Mouse (Mus musculus) spleen, adult 2 months (tissue): ENCODE measurements around the gene Unc50. TPM values are rescaled to one million over a fixed set of nuclear protein-coding genes. Genes with fewer than 3 reads are reported as not detected.
A peak's percentile ranks its signal among the peaks of the same experiment; 100 is the strongest.

Experiments used
- DNase-seq, 2 experiments: peaks; one replicate each; pipeline versions ENCODE4 v3.0.0 to v3.0.0-alpha.2; 2012 to 2021; ENCODE audit warnings: low spot score in 2 of 2, low read depth in 1 of 2
- H3K27ac ChIP-seq: fragments of 200-500 bp; 2 replicates; pipeline ENCODE4 v1.5.1; 2012; ENCODE audit warnings: low read length, inconsistent platforms; ENCODE audit not compliant: insufficient read depth
- H3K27me3 ChIP-seq: fragments of 200-500 bp; 2 replicates; pipeline ENCODE4 v1.6.1; 2012; ENCODE audit warnings: mild to moderate bottlenecking, moderate library complexity, low read length, inconsistent platforms; ENCODE audit not compliant: control insufficient read depth, insufficient read depth
- H3K36me3 ChIP-seq: fragments of 200-500 bp; 2 replicates; pipeline ENCODE4 v1.6.1; 2012; ENCODE audit warnings: mild to moderate bottlenecking, low read length, inconsistent platforms; ENCODE audit not compliant: control insufficient read depth, insufficient read depth
- H3K4me1 ChIP-seq: fragments of 200-500 bp; 2 replicates; pipeline ENCODE4 v1.6.1; 2011; ENCODE audit warnings: inconsistent platforms; ENCODE audit not compliant: control insufficient read depth, insufficient read depth, insufficient read length
- H3K4me3 ChIP-seq: fragments of 200-500 bp; 2 replicates; pipeline ENCODE4 v1.5.1; 2011; ENCODE audit warnings: mild to moderate bottlenecking, inconsistent platforms; ENCODE audit not compliant: insufficient read depth, insufficient read length; ENCODE audit errors: extremely low read depth
- CTCF ChIP-seq: fragments of 200-500 bp; IDR thresholded peaks from 2 replicates; pipeline ENCODE4 v1.5.1; 2011; ENCODE audit warnings: mild to moderate bottlenecking, inconsistent platforms; ENCODE audit not compliant: insufficient read depth, insufficient read length, insufficient replicate concordance; ENCODE audit errors: extremely low read depth
- POLR2A ChIP-seq: fragments of 200-500 bp; IDR thresholded peaks from 2 replicates; pipeline ENCODE4 v1.6.1; 2011; ENCODE audit warnings: low read depth, low read length, inconsistent platforms
- WGBS: fragments of 180-500 bp; shearing (Covaris S2); methylation state at CpG from one replicate; pipeline ENCODE4 v1.1.7; 2018; 5-methylcytosine and 5-hydroxymethylcytosine counted together
- polyA plus RNA-seq: library from polyadenylated mRNA; depleted of rRNA; stranded (reverse); fragments of >200 nt; gene quantifications from 2 replicates; pipeline ENCODE4 v1.2.3, GENCODE M21; 2012; rRNA removed

The Unc50 gene
- polyA plus RNA-seq: 32.7 and 35.2 TPM in 2 replicates

GRCm38 (mm10) chr1:37429366-37430296 lies at the start of gene Unc50, which contains the start of gene Coa5:
Unc50 (plus strand) TSS chr1:37430139.
Coa5 (minus strand) TSS chr1:37430103.
- Histone ChIP-seq H3K27me3 (no peaks in the 10 kb centered on the region), H3K27ac (peak within 1 kb of the TSS; percentile 79), H3K4me3 (peak within 1 kb of the TSS; percentile 91), H3K4me1 (peaks cover 9% of the 10 kb centered on the region; the same call in 1 of the 2 replicates), H3K36me3 (peaks cover 11% of the 10 kb centered on the region)
- TF ChIP-seq POLR2A: peak; percentile 83
- TF ChIP-seq CTCF: no peak
- WGBS: 2% methylated on average over 54 of the region's 57 CpGs
- peak; percentile 89 to 94 for DNase-seq

GRCm38 (mm10) chr1:37380913-37381312 lies 49.0 kb upstream of the Unc50 start:
- WGBS: 91% methylated on average over 5 of the region's 5 CpGs

GRCm38 (mm10) chr1:37384304-37384703 lies 45.6 kb upstream of the Unc50 start:
- H3K36me3 ChIP-seq: peaks cover 4% of the 10 kb centered on the region
- no peaks in the 10 kb centered on the region for H3K27me3 ChIP-seq
- no peak for TF ChIP-seq CTCF
- no peak for TF ChIP-seq POLR2A
- H3K4me1 ChIP-seq: no peaks in the 10 kb centered on the region
- 69% methylated on average over 3 of the region's 3 CpGs for WGBS
- no peak overlapping the region for H3K27ac ChIP-seq
- DNase-seq: no peak
- H3K4me3 ChIP-seq: no peak overlapping the region

More at GRCm38 (mm10) chr1:37380913-37381312, 49.0 kb upstream of the Unc50 start:
- TF ChIP-seq POLR2A (no peak), CTCF (no peak)
- H3K36me3 ChIP-seq: peaks cover 4% of the 10 kb centered on the region
- DNase-seq: no peak
- no peaks in the 10 kb centered on the region for H3K27me3 ChIP-seq
- no peak overlapping the region for H3K4me3 ChIP-seq
- no peak overlapping the region for H3K27ac ChIP-seq
- no peaks in the 10 kb centered on the region for H3K4me1 ChIP-seq

GRCm38 (mm10) chr1:37386448-37386971 lies 43.4 kb upstream of the Unc50 start:
- H3K27me3 ChIP-seq: no peaks in the 10 kb centered on the region
- WGBS: 88% methylated on average over 7 of the region's 7 CpGs
- TF ChIP-seq POLR2A (no peak), CTCF (no peak)
- H3K4me3 ChIP-seq: no peak overlapping the region
- no peak overlapping the region for H3K27ac ChIP-seq
- H3K36me3 ChIP-seq: peaks cover 6% of the 10 kb centered on the region; the same call in 1 of the 2 replicates
- DNase-seq: no peak
- H3K4me1 ChIP-seq: no peaks in the 10 kb centered on the region

GRCm38 (mm10) chr1:37393174-37393573 lies 36.8 kb upstream of the Unc50 start:
- no peak for DNase-seq
- Histone ChIP-seq H3K4me1 (no peaks in the 10 kb centered on the region), H3K27me3 (no peaks in the 10 kb centered on the region), H3K4me3 (no peak overlapping the region), H3K36me3 (peaks cover 9% of the 10 kb centered on the region), H3K27ac (no peak overlapping the region)
- TF ChIP-seq POLR2A (no peak), CTCF (no peak)
- WGBS: 79% methylated on average over 5 of the region's 5 CpGs

GRCm38 (mm10) chr1:37396481-37396880 lies 33.5 kb upstream of the Unc50 start:
- Histone ChIP-seq H3K4me3 (no peak overlapping the region), H3K27me3 (no peaks in the 10 kb centered on the region), H3K36me3 (peaks cover 6% of the 10 kb centered on the region), H3K27ac (no peak overlapping the region), H3K4me1 (no peaks in the 10 kb centered on the region)
- WGBS: 81% methylated on average over 1 of the region's 1 CpGs
- DNase-seq: no peak
- TF ChIP-seq CTCF: no peak
- no peak for TF ChIP-seq POLR2A

GRCm38 (mm10) chr1:37398961-37399360 lies 31.0 kb upstream of the Unc50 start:
- Histone ChIP-seq H3K4me1 (no peaks in the 10 kb centered on the region), H3K36me3 (peaks cover 3% of the 10 kb centered on the region), H3K27ac (no peak overlapping the region), H3K27me3 (no peaks in the 10 kb centered on the region), H3K4me3 (no peak overlapping the region)
- TF ChIP-seq POLR2A (no peak), CTCF (no peak)
- DNase-seq: no peak
- 80% methylated on average over 3 of the region's 3 CpGs for WGBS
